Mouse (Mus musculus) heart, postnatal 0 days (tissue): ENCODE data around the gene Pcx. TPM values are rescaled to one million over a fixed set of nuclear protein-coding genes. Genes with fewer than 3 reads are reported as not detected.

Experiments
- ATAC-seq: fragments of 200-750 bp; cut with Nextera tagmentation; 2 replicates; pipeline ENCODE4 v1.8.0; 2017; ENCODE audit warnings: low read depth, moderate number of reproducible peaks, moderate library complexity; ENCODE audit not compliant: insufficient read depth
- DNase-seq: peaks from one replicate; pipeline ENCODE4 v3.0.0-alpha.2; 2016; ENCODE audit warnings: low spot score
- H3K27ac ChIP-seq: fragments of 300-500 bp; sonication (generic); 2 replicates; pipeline ENCODE4 v1.5.1; 2014; ENCODE audit warnings: low read depth, mild to moderate bottlenecking
- H3K27me3 ChIP-seq: fragments of 300-500 bp; sonication (generic); 2 replicates; pipeline ENCODE4 v1.6.1; 2014; ENCODE audit warnings: low read length, mixed read lengths; ENCODE audit not compliant: control insufficient read depth, insufficient read depth
- H3K36me3 ChIP-seq: fragments of 300-500 bp; sonication (generic); replicated peaks from 2 replicates; pipeline ENCODE4 v1.6.1; 2014; ENCODE audit warnings: low read length, mixed read lengths; ENCODE audit not compliant: control insufficient read depth, insufficient read depth
- H3K4me1 ChIP-seq: fragments of 300-500 bp; sonication (generic); 2 replicates; pipeline ENCODE4 v1.6.1; 2014; ENCODE audit warnings: antibody characterized with exemption; ENCODE audit not compliant: control insufficient read depth, insufficient read depth
- H3K4me2 ChIP-seq: fragments of 300-500 bp; sonication (generic); 2 replicates; pipeline ENCODE4 v1.6.1; 2014; ENCODE audit warnings: low read depth, mild to moderate bottlenecking, low read length, moderate library complexity
- H3K4me3 ChIP-seq: fragments of 300-500 bp; sonication (generic); 2 replicates; pipeline ENCODE4 v1.5.1; 2014; ENCODE audit warnings: low read depth, low read length
- H3K9ac ChIP-seq: fragments of 300-500 bp; sonication (generic); replicated peaks from 2 replicates; pipeline ENCODE4 v1.6.1; 2014; ENCODE audit warnings: low read depth, low read length, mixed read lengths
- H3K9me3 ChIP-seq: fragments of 300-500 bp; sonication (generic); replicated peaks from 2 replicates; pipeline ENCODE4 v1.6.1; 2016; ENCODE audit warnings: low read length; ENCODE audit not compliant: control insufficient read depth
- CTCF ChIP-seq: IDR thresholded peaks from 2 replicates; pipeline ENCODE4 v1.5.1; 2016; ENCODE audit warnings: antibody characterized with exemption, control low read depth, low read depth
- EP300 ChIP-seq: IDR thresholded peaks from 2 replicates; pipeline ENCODE4 v1.6.1; 2016; ENCODE audit warnings: antibody characterized with exemption, low read depth
- WGBS: fragments of 180-500 bp; shearing (Covaris S2); extraction: QIAGEN DNeasy Blood & Tissue Kit; methylation state at CpG from one replicate; pipeline ENCODE4 v1.1.7; 2014; 5-methylcytosine and 5-hydroxymethylcytosine counted together
- polyA plus RNA-seq: library from polyadenylated mRNA; unstranded; fragments of >200 nt; fragmentation: Nextera tagmentation; extraction: Ambion mirVana; gene quantifications from 2 replicates; pipeline ENCODE4 v1.2.1, GENCODE M21; 2015
- total RNA-seq: library from RNA; depleted of rRNA; stranded (reverse); fragments of >200 nt; gene quantifications from 2 replicates; pipeline ENCODE4 v1.2.3, GENCODE M21; 2014; ENCODE audit warnings: low replicate concordance

Gene Pcx
- total and polyA plus RNA-seq, 2 experiments from 2014 or later, result 5.2 to 13.8 TPM

- no peak overlapping the region for H3K9ac ChIP-seq
- H3K9me3 ChIP-seq, result no peaks in the 10 kb centered on the region
- TF ChIP-seq CTCF (no peak), EP300 (no peak)
- no peak overlapping the region for H3K27ac ChIP-seq
- 67% methylated on average over 7 of the region's 7 CpGs for WGBS
- H3K27me3 ChIP-seq, result no peaks in the 10 kb centered on the region
- H3K4me3 ChIP-seq, result no peak overlapping the region
- H3K4me1 ChIP-seq, result peaks cover 15% of the 10 kb centered on the region
- no peak overlapping the region for H3K4me2 ChIP-seq
- DNase-seq (no peak), ATAC-seq (no peak)
- no peaks in the 10 kb centered on the region for H3K36me3 ChIP-seq
Measured at GRCm38 (mm10) chr19:4555086-4555485, 44.8 kb downstream of the Pcx start.

DNA sequence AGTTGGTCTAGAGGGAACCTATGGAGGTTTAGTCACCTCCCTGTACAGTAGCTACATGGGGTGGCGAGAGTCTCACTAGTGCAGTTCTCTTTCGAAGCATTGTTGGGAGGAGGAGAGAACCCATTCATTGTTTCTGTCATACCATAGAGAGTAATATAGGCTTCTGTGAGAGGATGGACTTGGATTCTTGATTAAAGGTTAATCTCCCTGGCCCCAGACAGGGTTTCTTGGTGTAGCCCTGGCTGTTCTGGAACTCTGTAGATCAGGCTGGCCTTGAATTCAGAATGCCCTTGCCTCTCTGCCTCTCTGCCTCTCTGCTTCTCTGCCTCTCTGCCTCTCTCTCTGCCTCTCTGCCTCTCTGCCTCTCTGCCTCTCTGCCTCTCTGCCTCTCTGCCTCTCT lies 46.5 kb downstream of the Pcx start:
- no peak overlapping the region for H3K4me3 ChIP-seq
- no peak overlapping the region for H3K27ac ChIP-seq
- WGBS, result 93% methylated on average over 2 of the region's 2 CpGs
- H3K4me2 ChIP-seq, result no peak overlapping the region
- H3K4me1 ChIP-seq, result peaks cover 15% of the 10 kb centered on the region
- no peak overlapping the region for H3K9ac ChIP-seq
- DNase-seq, result no peak
- no peaks in the 10 kb centered on the region for H3K9me3 ChIP-seq
- no peaks in the 10 kb centered on the region for H3K27me3 ChIP-seq
- no peak for ATAC-seq
- TF ChIP-seq EP300, result no peak
- H3K36me3 ChIP-seq, result no peaks in the 10 kb centered on the region

GRCm38 (mm10) chr19:4557796-4558569 lies 47.7 kb downstream of the Pcx start:
- Histone ChIP-seq H3K9ac (peak overlapping the region; percentile 8; the same call in 1 of the 2 replicates), H3K27ac (peak overlapping the region; percentile 52)

GRCm38 (mm10) chr19:4558570-4558955 lies 48.3 kb downstream of the Pcx start:
- Histone ChIP-seq H3K27ac (peak overlapping the region; percentile 52), H3K36me3 (no peaks in the 10 kb centered on the region), H3K4me3 (no peak overlapping the region), H3K27me3 (no peaks in the 10 kb centered on the region), H3K9ac (peak overlapping the region; percentile 8; the same call in 1 of the 2 replicates), H3K9me3 (no peaks in the 10 kb centered on the region), H3K4me2 (no peak overlapping the region), H3K4me1 (peaks cover 15% of the 10 kb centered on the region)
- ATAC-seq, result peak; percentile 87
- TF ChIP-seq EP300 (0 out of 2 replicates have a peak, but pooled peaks have one; percentile 48), CTCF (no peak)
- DNase-seq, result peak; percentile 55
- 49% methylated on average over 3 of the region's 3 CpGs for whole genome bisulfite sequencing

More at GRCm38 (mm10) chr19:4557796-4558569, 47.7 kb downstream of the Pcx start:
- Histone ChIP-seq H3K36me3 (no peaks in the 10 kb centered on the region), H3K9me3 (no peaks in the 10 kb centered on the region), H3K4me2 (no peak overlapping the region), H3K4me3 (no peak overlapping the region), H3K4me1 (peaks cover 15% of the 10 kb centered on the region), H3K27me3 (no peaks in the 10 kb centered on the region)
- WGBS, result 55% methylated on average over 8 of the region's 8 CpGs
- DNase-seq (no peak), ATAC-seq (peak; percentile 60)
- no peak for TF ChIP-seq CTCF
- TF ChIP-seq EP300, result no peak

DNA sequence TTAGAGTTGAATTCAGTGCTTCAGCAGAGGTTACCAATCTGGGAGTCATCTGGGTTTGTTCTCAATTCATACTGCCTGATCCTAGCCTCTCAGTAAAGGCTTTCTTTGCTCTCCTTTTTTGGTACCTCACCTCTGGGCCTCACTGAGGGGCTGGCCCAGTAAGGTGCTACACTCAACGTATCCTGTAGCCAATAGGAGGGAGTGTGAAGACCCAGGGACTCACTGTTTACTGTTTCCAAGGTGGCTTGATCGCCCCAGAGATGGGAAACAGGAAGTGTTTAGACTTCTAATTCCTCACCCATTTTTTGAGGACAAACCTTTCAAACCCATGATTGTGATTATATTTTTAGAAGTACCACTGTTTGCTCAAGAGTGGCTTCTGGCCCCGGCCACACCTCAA lies 48.7 kb downstream of the Pcx start:
- ATAC-seq (peak; percentile 28; the same call in 1 of the 2 replicates), DNase-seq (no peak)
- Histone ChIP-seq H3K9ac (no peak overlapping the region), H3K27me3 (no peaks in the 10 kb centered on the region), H3K27ac (peak overlapping the region; percentile 52), H3K4me2 (no peak overlapping the region), H3K4me3 (no peak overlapping the region), H3K4me1 (peaks cover 15% of the 10 kb centered on the region), H3K9me3 (no peaks in the 10 kb centered on the region), H3K36me3 (no peaks in the 10 kb centered on the region)
- TF ChIP-seq EP300 (no peak), CTCF (no peak)
- WGBS, result 51% methylated on average over 3 of the region's 3 CpGs

DNA sequence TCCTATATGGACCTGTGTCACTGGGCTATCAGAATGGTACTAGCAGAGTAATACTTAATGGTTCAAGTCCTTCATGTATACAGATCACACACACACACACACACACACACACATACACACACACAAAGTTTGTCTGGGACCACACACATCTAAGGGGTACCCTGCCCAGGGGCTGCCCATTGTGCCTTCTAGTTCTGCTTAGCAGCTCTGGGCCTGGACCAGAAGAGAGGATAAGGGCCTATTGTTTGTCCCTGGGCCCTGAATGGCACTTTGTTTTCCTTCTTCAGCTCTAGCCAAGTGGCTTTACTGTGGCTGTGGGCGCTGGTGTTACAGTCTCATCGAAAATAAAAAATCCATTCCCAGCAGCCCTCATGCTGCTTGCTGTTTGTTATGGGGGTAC lies 49.3 kb downstream of the Pcx start:
- Histone ChIP-seq H3K9me3 (no peaks in the 10 kb centered on the region), H3K4me1 (peaks cover 15% of the 10 kb centered on the region), H3K9ac (no peak overlapping the region), H3K4me3 (no peak overlapping the region), H3K36me3 (no peaks in the 10 kb centered on the region), H3K27ac (no peak overlapping the region), H3K27me3 (no peaks in the 10 kb centered on the region), H3K4me2 (no peak overlapping the region)
- DNase-seq (no peak), ATAC-seq (no peak)
- WGBS, result 64% methylated on average over 2 of the region's 2 CpGs
- TF ChIP-seq EP300 (no peak), CTCF (no peak)
